Mouse (Mus musculus) E14TG2a.4 (cell line): ENCODE data around the gene Gm42372.

Experiments used
- H3K27me3 ChIP-seq: 2 replicates; pipeline ENCODE4 v1.6.1; 2014; ENCODE audit warnings: low read length, control low read depth; ENCODE audit not compliant: insufficient read depth
- H3K36me3 ChIP-seq: 2 replicates; pipeline ENCODE4 v1.6.1; 2014; ENCODE audit warnings: low read length, control low read depth; ENCODE audit not compliant: insufficient read depth
- H3K4me1 ChIP-seq: replicated peaks from 2 replicates; pipeline ENCODE4 v1.6.1; 2014; ENCODE audit warnings: low read depth, low read length, control low read depth
- H3K4me3 ChIP-seq: replicated peaks from 2 replicates; pipeline ENCODE4 v1.5.1; 2014; ENCODE audit warnings: mild to moderate bottlenecking, low read length
- H3K9me3 ChIP-seq: 2 replicates; pipeline ENCODE4 v1.6.1; 2014; ENCODE audit warnings: low read length, control low read depth
- CTCF ChIP-seq: conservative IDR thresholded peaks from 2 replicates; pipeline ENCODE4 v1.5.1; 2014; ENCODE audit warnings: low read length
- NANOG ChIP-seq: IDR thresholded peaks from 2 replicates; pipeline ENCODE4 v1.6.1; 2014; ENCODE audit warnings: borderline replicate concordance, low read length, mixed read lengths
- POU5F1 ChIP-seq: IDR thresholded peaks from 2 replicates; pipeline ENCODE4 v1.6.1; 2014; ENCODE audit warnings: low read length, borderline replicate concordance

The Gm42372 gene

DNA sequence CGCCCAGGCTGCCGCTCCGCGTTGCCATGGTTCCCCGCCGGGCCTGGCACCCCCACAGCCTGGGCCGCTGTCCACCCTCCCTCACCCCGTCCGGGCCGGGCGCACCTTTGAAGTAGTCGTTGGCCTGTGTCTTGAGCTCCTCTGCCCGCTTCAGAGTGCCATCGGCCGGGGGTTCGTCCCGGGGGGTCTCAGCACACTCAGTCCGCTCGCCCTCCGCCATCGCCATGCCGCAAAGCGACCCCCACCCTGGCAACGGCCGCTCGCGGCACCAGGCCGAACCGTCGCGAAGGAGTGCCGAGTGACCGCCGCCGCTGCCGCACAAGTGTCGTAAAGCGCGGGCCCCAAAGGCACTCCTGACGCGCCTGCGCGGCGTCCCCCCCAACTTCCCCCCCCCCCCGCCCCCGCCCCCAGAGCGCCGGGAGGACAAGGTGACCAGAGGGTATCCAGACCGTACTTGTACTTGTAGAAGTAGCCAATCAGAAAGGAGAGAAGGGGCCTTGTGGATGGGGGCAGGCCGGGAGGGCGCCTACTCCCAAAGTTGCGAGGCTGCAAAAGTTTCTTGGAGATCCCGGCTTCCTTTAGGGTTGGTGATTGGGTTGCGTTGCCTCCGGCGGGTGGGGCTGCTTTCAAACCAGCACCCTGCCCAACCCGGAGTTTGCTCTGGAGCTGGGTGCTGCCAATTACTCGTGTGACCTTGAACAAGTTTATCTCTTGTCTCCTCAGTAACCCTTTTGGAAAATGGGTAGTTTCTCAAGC lies 44.9 kb downstream of the Gm42372 start, which contains the start of gene Ppp5c:
Gene Ppp5c, minus strand, starts transcription at position 337 of the 756 bp plus-strand sequence.
- H3K36me3 ChIP-seq = peaks cover 38% of the 10 kb centered on the region
- H3K9me3 ChIP-seq = peaks cover 3% of the 10 kb centered on the region; the same call in 1 of the 2 replicates
- H3K27me3 ChIP-seq = no peaks in the 10 kb centered on the region
- peaks cover 56% of the 10 kb centered on the region for H3K4me1 ChIP-seq
- TF ChIP-seq POU5F1 (no peak), NANOG (no peak), CTCF (no peak)
- H3K4me3 ChIP-seq = peak within 1 kb of the TSS; percentile 100

- H3K9me3 ChIP-seq = peaks cover 3% of the 10 kb centered on the region; the same call in 1 of the 2 replicates
- peaks cover 45% of the 10 kb centered on the region for H3K4me1 ChIP-seq
- H3K36me3 ChIP-seq = peaks cover 27% of the 10 kb centered on the region
- no peaks in the 10 kb centered on the region for H3K27me3 ChIP-seq
- TF ChIP-seq NANOG (no peak), CTCF (no peak), POU5F1 (no peak)
- H3K4me3 ChIP-seq = no peak overlapping the region
These were observed 46.0 kb downstream of the Gm42372 start for GRCm38 (mm10) chr7:17028923-17029322.

DNA sequence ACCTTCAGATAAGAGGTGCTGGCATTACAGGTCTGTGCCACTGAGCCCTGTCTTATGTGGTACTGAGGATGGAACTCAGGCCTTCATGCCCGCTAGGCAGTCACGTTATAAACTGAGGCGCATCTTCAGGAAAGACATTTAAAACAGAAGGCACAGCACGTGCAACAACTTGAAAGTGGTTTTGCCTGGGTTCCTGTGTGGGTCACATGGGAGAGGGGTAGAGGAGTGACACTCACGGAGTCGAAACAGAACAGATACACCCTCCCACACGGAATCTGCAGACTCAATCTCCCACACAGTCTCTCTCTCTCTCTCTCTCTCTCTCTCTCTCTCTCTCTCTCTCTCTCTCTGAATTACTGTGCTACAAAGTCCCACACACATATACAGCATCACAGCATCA lies 47.4 kb downstream of the Gm42372 start:
- Histone ChIP-seq H3K4me3 (no peak overlapping the region), H3K9me3 (peaks cover 3% of the 10 kb centered on the region; the same call in 1 of the 2 replicates), H3K27me3 (no peaks in the 10 kb centered on the region), H3K4me1 (peaks cover 31% of the 10 kb centered on the region), H3K36me3 (peaks cover 13% of the 10 kb centered on the region)
- TF ChIP-seq POU5F1 (no peak), NANOG (no peak), CTCF (no peak)
